Mouse (Mus musculus) forelimb bud, embryonic 11.5 days (tissue): Measurements from ENCODE around the gene Psma6.
"Not testable (repeated sequence)": the region's sequence is repeated elsewhere in the genome, so short reads cannot be mapped to it uniquely, and the experiment has no call there.

Experiments used
- DNase-seq: peaks from one replicate; pipeline ENCODE4 v3.0.0-alpha.2; 2012; ENCODE audit warnings: low read depth, low spot score

Gene Psma6

DNA sequence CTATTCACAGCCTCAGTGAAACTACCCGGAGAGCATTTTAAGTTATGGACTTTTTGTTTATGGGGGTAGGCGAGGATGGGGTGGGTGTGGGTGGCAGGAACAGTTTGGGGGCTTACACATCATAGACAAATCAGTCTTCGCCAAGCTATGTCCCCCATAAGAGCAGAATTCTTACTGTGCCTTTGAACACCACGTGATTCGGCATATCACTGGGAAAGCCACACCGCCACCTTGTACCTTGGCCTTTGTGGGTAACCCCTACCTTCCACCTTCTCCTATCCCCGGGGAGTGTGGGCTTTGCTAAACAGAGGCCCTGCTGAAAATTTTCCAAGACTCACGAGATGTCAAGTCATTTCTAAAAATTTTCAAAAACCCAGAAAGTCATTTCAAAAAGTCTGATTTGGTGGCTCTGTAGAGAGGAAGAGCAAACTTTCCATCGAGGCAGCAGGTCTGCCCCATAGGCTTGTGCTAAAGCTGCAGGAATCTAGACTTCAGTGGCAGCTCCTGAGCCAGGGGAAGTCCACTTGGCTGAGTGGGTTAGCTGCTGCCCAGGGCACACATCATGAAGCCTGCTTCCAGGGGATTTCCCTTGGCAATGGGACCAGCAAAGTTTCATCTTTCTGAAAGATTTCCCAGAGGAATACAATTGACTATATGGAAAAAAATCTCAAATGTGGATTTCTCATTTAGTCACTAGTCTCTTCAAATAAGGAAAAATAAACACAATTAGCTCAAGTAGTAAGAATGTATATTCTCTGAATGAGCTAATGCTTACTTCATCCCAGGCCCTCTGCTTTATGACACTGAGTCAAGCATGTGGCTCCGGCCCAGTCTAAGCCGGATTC lies 8.9 kb downstream of the Psma6 start:
- no peak for DNase-seq

DNA sequence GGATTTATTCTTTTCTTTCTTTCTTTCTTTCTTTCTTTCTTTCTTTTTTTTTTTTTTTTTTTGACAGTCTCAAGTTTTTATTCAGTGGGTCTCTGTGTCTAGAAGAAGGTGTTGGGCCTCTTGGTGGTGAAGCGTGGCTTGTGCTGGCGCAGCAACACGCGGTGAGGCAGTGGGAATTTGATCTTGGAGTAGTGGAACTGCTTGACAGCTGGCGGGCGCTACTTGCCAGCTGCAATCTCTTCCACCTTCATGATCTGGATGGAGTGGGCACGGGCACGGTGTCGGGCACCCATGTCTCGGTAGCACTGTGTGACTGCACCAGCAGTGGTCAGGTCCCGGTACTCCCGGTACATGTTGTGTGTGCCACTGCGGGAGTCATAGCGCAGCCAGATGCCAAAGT lies 11.6 kb downstream of the Psma6 start:
- DNase-seq: not testable (repeated sequence)

DNA sequence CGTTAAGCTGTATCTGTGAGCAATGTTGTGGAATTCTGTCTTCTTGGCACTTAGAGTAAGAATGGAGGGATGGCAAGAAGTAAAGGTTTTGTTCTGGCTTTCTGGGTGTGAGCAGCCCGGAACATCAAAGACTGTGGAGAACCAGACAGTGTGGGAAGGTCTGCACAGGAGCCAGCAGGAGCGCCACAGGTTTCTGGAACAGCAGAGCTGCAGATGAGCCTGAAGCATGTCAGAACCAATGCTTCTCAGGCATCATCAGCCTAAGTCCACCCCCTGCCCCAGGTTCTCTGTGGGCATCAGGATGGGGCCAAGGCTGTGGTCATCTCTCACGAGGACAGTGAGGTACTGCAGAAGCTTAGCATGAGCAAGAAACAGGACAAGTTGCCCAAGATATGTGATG lies 12.5 kb downstream of the Psma6 start:
- DNase-seq: no peak

DNA sequence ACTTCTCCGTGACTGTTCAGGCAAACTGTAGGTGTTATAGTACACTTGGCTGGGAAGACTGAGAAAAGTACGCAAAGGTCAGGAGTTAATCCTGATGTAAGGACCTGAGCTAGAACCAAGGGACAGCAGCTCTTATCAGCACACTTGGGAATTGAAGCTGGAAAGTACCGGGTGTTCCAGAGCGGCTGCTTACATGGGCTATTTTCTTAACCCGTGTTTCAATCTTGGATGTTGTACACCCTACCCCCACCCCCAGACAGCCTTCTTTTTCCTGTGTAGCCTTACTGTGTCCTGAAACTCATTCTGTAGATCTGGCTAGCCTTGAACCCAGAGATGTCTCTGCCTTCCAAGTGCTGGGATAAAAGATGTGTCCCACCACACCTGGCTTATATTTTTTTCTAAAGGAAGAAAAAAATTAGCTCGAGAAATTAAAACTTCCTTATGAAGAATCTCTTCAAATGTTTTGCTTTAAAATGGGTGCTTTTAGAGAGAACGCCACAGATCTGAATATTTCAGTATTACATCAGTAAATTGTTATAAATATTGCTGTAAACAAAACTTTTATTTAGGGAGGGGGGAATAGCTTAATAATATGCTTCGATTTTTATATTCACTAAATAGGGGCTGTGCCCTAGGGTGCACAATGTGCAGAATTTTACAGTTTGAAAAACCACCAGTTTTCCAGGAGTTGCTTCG lies 13.7 kb downstream of the Psma6 start:
- no peak for DNase-seq

DNA sequence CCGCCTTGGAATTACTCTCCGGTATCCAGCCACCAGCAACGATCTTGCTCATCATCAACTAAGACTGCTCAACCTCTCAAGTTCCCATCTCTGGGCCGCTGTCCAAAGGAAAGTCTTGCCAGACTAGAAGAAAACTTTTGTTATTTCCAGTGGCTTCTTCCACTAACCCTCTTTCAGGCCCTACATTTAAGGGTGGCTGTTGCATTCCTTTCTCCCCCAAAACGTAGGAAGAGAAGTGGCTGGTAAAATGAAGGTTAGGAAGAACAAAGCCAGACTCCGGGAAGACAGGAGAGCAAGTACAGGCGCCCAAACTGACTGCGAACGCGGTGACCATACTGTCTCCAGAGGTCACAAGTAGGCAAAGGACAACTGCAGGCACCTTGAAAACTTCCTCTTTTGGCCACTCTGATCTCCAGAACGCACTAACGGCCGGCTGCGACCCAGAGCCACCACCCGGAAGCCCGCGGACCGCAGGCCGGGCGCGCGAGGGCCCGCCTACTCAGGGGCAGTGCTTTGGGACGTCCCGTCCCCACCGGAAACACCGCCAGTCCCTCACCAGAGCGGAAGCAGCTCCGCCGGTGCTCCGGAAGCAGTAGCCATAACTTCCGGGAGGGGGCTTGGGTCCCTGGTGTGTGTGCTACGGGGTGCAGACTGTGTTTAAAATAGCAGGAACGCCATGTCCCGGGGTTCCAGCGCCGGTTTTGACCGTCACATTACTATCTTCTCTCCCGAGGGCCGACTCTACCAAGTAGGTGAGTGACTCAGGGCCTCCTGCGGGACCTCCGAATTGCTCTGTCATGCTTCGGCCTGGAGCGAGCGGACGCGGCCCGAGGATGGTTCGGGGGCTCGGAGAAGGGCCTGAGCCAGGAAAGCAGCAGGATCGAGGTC lies 14.5 kb downstream of the Psma6 start:
- DNase-seq: peak; percentile 91

DNA sequence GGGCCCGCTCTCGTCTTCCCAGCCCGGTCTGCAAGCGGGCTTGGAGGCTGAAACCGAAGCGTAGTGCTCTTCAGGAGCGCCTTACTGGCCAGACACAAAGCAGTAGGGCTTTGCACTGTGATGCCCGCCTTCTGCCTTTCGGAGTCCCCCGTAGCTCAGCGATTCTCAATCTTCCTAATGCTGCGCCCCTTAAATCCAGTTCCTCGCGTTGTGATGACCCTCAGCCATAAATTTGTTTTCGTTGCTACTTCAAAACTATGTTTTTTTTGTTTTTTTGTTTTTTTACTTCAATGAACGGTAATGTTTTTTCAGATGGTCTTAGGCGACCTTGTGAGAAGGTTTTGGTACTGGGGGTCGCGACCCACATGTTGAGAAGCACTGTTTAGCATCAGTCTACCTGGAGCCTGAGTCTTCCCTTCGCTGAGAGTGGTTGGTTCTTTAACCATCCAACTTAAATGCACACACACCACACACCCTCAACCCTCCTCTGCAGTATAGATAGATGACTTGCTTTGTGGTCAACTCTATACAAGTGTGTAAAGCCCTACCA lies 15.2 kb downstream of the Psma6 start:
- no peak for DNase-seq

DNA sequence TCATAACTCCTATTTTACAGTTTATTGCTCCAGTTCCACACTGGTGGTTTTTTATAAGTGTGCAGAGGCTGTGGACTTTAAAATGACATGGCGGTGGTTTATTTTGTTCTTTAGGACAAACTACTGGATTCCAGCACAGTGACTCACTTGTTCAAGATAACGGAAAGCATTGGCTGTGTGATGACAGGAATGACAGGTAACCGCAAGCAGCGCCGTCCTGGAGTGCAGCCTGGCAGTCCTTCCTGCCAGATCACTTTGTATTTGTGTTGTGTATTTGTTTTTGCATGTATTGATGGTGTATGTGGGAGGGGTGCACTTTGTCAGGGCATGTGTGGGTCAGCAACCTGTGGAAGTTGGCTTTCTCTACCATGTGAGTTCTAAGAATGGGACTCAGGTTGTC lies 23.9 kb downstream of the Psma6 start:
- no peak for DNase-seq

DNA sequence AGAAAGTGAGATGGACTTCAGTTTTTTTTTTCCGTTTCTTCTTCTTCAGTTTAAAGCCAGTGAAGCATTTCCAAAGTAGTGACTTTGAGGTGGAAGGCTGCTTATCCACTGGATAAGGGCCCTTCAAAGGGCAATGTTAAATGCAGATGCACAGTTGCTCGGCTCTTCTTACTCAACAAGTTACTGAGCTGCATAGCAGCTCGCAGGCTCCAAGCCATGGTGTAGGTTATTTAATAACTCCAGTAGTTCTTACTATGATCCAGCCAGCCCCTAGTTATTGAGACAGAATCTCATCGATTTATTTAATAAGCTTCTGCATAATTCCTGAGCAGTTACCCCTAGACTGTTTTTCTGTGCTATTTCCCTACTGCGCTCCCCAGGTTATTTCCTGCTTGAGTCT lies 31.2 kb downstream of the Psma6 start:
- no peak for DNase-seq

DNA sequence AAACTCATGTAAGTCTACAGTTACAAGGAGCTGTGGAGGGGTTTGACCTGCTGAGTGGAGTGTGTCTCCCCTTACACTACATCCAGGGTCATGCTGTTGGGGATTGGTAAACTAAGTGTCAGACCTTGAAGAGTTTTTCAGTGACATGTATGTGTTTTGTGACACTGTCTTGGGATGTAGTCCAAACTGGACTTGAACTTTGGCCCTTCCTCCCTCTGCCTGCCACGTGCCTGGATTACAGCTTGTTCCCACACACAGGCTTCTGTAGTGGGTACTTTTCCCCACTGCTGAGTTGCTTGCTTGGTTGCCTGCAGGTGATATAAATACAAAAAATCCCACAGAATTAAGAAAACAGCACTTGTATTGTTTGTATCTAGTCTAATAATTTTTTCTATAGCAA lies 31.7 kb downstream of the Psma6 start:
- DNase-seq: no peak

DNA sequence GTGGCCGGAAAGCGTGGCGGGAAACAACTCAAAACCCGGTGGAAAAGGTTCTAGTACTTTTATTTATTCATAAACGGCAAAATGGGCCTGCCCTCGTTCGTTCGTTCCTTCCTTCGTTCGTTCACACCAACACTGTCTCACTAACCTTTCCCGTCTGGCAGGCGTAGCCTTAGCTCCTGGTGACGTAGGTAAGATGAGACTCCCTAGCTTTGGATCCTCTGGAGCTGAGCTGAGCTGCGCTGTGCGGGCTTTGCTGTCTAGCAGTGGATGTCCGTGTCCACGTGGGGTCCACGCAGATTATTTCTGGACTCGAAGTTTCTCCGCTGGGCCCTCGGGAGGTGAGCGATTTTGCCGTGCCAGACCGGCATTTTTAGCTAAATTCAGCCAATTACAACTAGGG lies 36.2 kb downstream of the Psma6 start:
- DNase-seq: no peak

DNA sequence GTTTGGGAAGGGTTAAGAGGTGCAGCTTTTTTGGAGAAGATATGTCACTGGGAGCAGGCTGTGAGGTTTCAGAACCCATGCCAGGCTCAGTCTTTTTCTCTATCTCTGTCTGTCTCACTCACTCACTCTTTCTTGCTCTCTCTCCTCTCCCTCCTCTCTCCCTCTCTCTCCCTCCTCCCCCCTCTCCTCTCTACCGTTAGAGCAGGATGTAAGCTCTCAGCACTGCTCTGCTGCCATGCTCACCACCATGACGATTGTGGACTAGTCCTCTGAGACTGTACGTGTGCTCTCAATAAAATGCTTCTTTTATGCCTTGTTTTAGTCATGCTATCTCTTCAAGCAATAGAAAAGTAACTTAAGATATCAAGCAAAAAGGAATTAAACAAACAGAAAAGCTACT lies 38.0 kb downstream of the Psma6 start:
- DNase-seq: no peak

DNA sequence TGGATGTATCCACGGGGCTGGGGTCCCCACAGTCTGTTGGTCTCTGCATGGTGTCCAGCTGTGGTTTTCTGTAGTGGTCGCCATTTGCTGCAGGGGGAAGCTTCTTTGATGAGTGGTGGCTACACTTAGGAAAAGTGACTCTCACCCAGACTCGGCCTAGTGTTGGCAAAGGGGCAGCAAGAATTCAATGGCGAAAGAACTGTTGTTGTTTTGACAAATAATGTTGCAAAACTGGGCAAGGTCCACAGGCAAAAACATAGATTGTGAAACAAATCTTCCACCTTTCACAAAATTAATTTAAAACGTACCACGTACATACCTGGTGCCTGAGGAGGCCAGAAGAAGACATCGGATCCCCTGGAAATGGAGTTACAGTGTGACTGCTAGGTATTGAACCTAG lies 42.3 kb downstream of the Psma6 start:
- DNase-seq: no peak

DNA sequence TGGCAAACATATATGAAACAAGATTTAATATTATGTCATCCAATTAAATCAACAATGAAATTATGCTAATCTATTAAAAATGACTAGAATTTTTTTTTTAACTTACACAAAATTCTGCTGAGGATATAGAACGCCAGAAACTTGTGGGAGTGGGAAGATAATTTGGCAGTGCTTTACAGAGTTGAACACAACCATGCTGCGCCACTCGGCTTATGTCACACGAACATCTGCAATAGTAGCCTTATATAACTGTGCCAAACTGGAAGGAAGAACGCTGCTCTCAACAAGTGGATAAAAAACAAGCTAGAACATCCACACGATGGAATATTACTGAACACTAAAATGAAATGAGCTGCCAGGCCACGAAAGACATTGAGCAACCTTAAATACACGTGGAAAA lies 45.2 kb downstream of the Psma6 start:
- no peak for DNase-seq

DNA sequence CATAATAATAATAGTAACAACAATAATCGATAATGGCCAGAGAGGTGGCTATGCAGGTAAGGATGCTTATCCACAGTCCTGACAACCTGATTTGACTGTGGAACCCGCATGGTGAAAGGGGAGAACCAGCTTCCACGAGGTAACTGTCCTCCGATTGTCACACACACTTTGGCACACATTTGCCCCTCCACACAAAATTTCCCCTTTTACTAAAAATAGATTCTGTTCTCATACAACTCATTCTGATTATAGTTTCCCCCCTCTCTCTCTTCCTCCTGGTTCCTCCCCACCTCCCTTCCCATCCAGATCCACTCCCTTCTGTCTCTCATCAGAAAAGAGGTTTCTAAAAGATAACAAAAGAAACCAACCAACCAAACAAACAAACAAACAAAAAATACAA lies 45.9 kb downstream of the Psma6 start:
- no peak for DNase-seq

DNA sequence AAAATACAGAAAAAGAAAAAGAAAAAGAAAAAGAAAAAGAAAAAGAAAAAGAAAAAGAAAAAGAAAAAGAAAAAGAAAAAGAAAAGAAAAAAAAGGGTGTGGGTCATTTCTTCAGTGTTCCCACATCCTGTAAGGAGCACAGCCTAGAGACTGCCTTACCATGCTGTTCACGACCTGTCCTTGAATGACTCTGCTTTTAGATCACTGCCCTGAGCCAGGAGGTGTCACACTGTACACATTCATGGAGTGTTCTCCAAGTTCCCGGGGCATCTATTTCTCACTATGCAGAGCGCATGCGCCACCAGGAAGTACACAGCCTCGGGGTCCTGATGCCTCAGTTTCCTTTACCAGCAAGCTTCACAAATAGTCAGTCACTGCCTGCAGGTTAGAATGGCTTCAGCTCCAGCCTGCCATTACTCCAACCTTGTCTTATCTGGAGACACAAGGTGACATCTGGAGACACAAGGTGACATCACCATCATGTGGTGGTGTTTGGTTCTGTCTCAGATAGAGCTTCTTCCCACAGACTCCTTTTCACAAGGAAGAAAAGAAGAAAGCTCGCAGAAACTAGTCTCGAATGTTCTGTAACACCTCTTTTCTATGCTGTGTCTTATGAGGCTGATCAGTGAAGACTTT lies 48.4 kb downstream of the Psma6 start:
- no peak for DNase-seq

DNA sequence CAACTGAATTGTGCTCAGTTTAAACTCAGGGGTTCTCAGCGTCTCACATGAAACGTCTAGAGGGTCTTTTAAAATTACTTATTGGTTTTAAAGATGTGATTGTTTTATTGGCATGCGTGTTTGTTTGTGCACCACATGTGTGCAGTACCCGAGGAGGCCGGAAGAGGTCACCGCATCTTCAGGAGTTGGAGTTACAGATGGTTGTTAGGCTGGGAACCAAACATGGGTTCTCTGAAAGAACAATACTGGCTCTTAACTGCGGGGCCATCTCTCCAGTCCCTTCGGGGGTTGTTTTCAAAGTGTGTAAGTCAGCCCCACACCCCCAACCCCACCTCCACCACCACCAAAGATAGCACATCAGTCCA lies 48.9 kb downstream of the Psma6 start:
- DNase-seq: no peak

DNA sequence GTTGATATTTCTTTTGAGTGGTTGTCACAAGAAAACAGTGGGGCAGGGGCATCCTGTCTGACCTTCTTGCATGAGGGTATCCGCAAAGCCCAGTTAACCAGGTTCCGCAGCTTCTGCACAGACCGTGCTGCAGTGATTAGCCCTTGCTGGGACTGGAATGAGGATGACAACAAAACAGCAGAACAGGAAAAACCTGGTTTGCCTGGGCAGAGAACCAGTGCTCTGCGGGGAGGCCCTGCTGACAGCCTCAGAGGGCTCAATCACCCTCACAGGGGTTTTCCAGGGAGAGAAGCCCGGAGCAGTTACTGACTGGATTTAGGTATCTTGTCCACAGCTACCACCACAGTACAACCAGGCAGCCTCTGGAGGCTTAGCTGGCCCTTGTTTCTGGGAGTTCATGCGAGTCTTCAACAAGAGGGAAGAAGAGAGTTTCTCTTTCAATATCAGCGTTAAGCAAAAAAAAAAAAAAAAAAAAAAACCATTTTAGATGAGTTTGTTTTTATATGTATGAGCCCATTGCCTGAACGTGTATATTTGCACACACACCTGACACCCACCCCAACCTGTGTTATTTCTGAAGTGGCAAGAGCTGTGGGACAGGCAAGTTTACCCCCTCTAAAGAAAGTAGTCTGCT lies 49.9 kb downstream of the Psma6 start:
- DNase-seq: peak; percentile 19

DNA sequence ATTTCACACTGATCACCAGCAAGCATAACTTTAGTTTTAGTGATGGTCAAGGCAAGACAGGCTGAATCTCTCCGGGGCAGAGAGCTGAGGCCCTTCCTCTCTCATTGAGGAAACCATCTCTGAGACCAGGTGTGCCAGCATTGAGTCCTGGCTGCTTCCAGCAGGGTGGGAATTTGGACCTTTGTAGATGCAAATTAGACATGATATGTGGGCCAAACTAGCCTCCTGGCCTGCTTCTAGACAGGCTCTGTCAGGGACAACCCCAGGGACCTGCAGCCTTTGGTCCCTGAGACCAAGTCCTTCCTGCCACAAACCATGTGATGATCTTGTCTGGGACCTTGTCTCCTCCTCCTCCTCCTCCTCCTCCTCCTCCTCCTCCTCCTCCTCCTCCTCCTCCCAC lies 51.1 kb downstream of the Psma6 start:
- no peak for DNase-seq

DNA sequence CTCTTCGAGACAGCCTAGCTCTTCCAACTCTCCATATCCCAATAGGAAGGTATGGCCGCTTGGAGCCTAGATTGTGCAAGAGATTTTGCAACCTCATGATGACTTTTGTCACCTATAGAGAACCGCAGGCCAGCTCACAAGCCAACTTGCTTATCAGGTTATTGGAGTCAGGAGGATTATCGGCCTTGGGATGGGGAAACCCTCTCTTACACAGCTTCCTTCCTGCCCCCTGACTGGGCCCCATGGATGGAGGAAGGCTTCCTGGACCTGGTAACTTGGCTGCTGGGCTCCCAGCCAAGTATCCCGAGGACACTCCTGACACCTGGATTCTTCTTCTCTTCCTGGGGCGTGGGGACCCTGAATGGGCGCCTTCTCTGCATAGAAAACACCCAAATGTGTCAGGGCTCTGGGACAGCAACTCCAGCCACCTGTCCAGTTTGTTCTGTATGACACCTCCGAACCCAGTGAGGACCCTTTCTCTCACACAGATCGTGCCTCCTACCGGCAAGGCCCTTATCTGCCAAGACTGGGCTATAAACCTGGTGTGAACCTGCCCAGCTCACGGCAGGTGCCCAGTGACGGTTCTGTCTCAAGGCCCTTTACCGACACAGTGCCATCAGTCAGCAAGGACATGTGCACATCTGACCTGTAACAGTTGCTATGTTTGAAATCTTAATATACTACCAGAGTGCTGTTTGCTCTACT lies 53.3 kb downstream of the Psma6 start:
- DNase-seq: no peak

DNA sequence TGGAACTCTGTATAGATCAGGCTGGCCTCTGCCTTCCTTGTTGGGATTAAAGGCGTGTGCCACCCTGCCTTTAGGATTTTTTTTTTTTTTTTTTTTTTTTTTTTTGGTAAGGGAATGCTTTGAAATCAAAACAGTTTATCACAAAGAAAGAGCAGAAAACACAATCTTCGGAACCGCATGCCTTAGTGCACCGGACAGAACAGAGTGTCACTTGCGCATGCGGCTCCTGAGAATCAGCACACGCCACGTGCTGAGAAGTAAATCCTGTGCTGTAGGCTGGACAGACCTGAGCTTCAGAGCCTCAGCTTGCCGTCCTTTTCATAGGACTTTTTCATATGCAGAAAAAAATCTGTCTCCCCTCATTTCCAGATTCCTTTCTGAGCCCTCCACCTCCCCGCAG lies 54.0 kb downstream of the Psma6 start:
- DNase-seq: no peak
